Mouse (Mus musculus) bone marrow, adult 2 months (tissue): Measurements from ENCODE around the gene Map4k5.

ENCODE experiments used
- CTCF ChIP-seq: fragments of 200-500 bp; IDR thresholded peaks from 2 replicates; pipeline ENCODE4 v1.5.1; 2011; ENCODE audit warnings: low read length, control low read depth; ENCODE audit not compliant: control insufficient read depth, insufficient read depth
- POLR2A ChIP-seq: fragments of 200-500 bp; IDR thresholded peaks from 2 replicates; pipeline ENCODE4 v1.6.1; 2011; ENCODE audit warnings: low read depth, mild to moderate bottlenecking, control low read depth, low read length, borderline replicate concordance; ENCODE audit not compliant: control insufficient read depth

DNA sequence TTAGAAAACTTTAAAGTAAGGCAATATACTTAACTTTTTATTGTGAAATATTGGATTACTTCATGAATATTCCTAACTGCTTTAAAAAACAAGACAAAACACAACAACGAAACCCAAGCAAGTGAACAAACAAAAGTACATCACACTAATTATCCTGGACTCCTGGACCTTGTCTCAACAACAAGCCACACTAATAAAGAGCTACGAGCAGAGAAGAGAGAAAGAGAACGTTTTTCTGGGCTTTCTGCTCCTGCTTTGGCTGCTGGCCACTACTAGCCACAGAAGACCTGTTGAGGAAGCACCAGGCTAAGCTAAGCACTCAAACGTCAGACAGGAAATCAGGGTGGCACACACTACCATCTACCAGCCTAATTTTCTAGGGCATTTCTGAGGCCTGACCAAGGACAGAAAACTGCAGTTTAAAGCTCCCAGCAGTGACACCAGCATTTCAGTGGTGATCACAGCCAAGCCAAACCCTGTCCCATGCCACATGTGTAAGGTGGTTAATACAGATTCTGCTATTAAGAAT lies 28.8 kb downstream of the Map4k5 start:
- TF ChIP-seq CTCF (no peak), POLR2A (no peak)
